Mouse (Mus musculus) brain, embryonic 14.5 days (tissue): ENCODE measurements around the gene Pax8.

Source experiments
- CTCF ChIP-seq: fragments of 200-500 bp; IDR thresholded peaks from 2 replicates; pipeline ENCODE4 v1.5.1; 2012; ENCODE audit warnings: inconsistent platforms, mild to moderate bottlenecking, moderate library complexity, borderline replicate concordance; ENCODE audit not compliant: insufficient read depth, insufficient read length; ENCODE audit errors: extremely low read depth
- POLR2A ChIP-seq: fragments of 200-500 bp; IDR thresholded peaks from 2 replicates; pipeline ENCODE4 v1.6.1; 2012; ENCODE audit warnings: mild to moderate bottlenecking, inconsistent platforms, borderline replicate concordance; ENCODE audit not compliant: poor library complexity, insufficient read depth, insufficient read length, severe bottlenecking; ENCODE audit errors: extremely low read depth

DNA sequence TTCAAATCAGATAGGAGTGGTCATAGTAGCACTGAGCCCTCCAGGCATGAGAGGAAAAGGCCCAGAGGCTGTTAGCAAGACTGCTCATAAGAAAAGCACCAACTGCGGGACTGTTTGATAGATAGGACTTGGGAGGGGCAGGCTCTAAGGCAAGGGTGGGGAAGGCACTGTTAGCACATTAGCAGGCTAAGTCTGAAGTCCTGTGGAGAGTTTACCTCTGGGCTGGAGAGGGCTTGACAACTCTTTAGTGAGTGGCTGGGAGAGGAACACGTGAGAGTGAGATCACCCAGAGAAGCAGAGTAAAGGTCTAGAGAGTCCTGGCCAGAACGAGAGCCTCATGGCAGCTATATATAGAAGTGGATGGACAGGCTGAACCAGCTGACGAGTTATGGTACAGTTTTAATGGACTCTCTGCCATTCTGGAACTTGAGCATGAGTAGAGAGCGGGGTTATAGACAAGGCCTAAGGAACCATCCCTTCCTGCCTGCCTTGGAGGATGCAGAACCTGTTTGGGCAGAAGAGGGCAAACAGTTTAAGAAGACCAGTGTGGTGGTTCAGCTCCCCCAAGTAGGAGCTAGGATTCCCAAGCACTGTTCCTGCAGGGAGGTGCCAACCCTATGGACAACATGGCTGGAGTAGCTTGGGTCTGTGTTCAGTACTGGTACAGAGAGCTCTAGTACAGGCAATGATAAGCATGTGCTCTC, 96.5 kb downstream of the Pax8 start:
- TF ChIP-seq CTCF (no peak), POLR2A (no peak)
